Mouse (Mus musculus) E14TG2a.4 (cell line): ENCODE results near the gene Cmtm4.

Source experiments
- H3K27me3 ChIP-seq: 2 replicates; pipeline ENCODE4 v1.6.1; 2014; ENCODE audit warnings: low read length, control low read depth; ENCODE audit not compliant: insufficient read depth
- H3K36me3 ChIP-seq: 2 replicates; pipeline ENCODE4 v1.6.1; 2014; ENCODE audit warnings: low read length, control low read depth; ENCODE audit not compliant: insufficient read depth
- H3K4me1 ChIP-seq: replicated peaks from 2 replicates; pipeline ENCODE4 v1.6.1; 2014; ENCODE audit warnings: low read depth, low read length, control low read depth
- H3K4me3 ChIP-seq: replicated peaks from 2 replicates; pipeline ENCODE4 v1.5.1; 2014; ENCODE audit warnings: mild to moderate bottlenecking, low read length
- H3K9me3 ChIP-seq: 2 replicates; pipeline ENCODE4 v1.6.1; 2014; ENCODE audit warnings: low read length, control low read depth
- CTCF ChIP-seq: conservative IDR thresholded peaks from 2 replicates; pipeline ENCODE4 v1.5.1; 2014; ENCODE audit warnings: low read length
- NANOG ChIP-seq: IDR thresholded peaks from 2 replicates; pipeline ENCODE4 v1.6.1; 2014; ENCODE audit warnings: borderline replicate concordance, low read length, mixed read lengths
- POU5F1 ChIP-seq: IDR thresholded peaks from 2 replicates; pipeline ENCODE4 v1.6.1; 2014; ENCODE audit warnings: low read length, borderline replicate concordance

The Cmtm4 gene

DNA sequence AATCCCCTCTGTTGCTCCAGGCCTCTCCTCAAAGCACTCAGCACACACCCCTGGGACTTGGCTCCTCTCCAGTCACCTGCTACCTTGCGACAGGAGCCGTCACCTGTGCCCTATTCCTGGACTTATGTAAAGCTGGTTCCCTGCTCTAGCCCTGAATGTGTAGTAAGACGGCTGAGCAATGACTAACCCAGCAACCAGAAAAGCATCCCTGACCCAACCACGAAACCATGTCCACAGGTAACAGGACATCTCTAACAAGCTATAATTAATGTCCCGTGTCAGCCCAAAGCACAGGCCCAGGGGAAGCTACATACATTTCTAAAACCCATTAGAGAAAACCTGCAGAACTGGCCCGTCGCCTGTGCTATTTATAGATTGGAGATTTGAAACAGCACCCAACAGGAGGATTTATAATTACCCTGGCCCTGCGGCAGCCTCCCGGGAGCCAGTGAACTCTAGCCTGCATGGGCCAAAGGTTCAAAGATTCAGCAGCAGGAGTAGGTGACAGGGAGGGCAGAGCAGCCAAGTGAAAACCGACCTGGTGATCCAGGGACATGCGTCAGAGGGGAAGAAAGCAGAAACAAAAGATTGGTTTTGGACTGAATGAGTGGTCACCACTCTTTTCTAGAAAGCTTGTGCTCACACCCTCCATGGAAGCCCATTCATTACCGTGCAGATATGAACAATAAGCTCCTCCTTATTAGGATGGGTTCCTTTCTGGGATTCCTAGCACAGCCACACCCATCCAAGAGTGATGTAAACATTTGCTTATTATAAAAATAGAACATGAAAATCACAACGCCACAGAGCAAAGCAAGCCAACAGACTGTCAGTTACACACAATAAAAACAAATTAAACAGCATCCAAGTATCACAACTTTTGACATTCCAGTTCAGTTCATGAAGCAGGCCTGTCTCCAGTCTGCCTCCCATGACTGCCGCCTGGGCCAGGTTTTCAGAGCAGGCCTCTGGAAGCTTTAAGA, 20.5 kb downstream of the Cmtm4 start:
- H3K9me3 ChIP-seq: no peaks in the 10 kb centered on the region
- no peak for TF ChIP-seq POU5F1
- no peak for TF ChIP-seq CTCF
- no peak for TF ChIP-seq NANOG

DNA sequence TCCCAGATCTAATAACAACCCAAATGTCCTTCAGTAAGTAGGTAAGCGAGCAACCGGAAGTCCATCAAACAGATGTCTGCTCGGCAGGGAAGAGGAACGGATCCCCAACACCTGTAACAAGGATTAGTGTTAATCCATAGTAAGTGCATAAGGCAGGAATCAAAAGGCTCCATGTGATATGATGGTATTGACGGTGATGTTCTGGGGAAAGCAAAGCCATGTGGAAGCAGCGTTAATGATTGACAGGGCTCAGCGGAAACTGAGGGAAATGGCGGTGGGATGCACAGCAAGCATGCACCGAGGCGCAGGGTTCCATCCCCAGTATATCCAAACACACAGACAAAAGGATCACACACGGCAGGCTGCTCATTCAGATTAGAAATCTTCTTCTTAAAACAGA, 21.3 kb downstream of the Cmtm4 start:
- H3K27me3 ChIP-seq: no peaks in the 10 kb centered on the region
- no peaks in the 10 kb centered on the region for H3K9me3 ChIP-seq
- H3K36me3 ChIP-seq: no peaks in the 10 kb centered on the region
- no peak for TF ChIP-seq CTCF
- TF ChIP-seq POU5F1: no peak
- no peak for TF ChIP-seq NANOG
- peak overlapping the region; percentile 45 for H3K4me3 ChIP-seq
- H3K4me1 ChIP-seq: peaks cover 58% of the 10 kb centered on the region

More for the DNA sequence above, 20.5 kb downstream of the Cmtm4 start:
- Histone ChIP-seq H3K36me3 (no peaks in the 10 kb centered on the region), H3K4me3 (no peak overlapping the region), H3K27me3 (no peaks in the 10 kb centered on the region), H3K4me1 (peaks cover 64% of the 10 kb centered on the region)

DNA sequence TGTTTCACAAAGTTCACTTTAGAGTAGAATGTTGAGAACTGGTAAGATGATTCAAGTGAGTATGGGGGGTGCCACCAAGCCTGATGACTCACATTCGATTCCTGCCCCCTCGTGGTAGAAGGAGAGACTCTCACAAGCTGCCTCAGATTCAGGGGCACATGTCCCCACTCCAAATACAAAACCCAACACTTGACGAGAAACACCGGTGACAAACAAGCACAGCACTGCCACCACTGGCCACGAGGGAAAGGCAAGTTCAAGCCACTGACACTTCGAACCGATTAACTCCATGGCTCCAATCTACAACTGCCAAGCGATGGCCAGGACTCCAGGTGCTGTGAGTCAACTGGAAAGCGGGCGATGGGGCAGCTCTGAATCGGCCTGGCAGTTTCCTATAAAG, 21.8 kb downstream of the Cmtm4 start:
- Histone ChIP-seq H3K27me3 (no peaks in the 10 kb centered on the region), H3K4me3 (peak overlapping the region; percentile 45), H3K4me1 (peaks cover 54% of the 10 kb centered on the region), H3K36me3 (no peaks in the 10 kb centered on the region), H3K9me3 (no peaks in the 10 kb centered on the region)
- TF ChIP-seq CTCF (peak; percentile 32), POU5F1 (no peak)

DNA sequence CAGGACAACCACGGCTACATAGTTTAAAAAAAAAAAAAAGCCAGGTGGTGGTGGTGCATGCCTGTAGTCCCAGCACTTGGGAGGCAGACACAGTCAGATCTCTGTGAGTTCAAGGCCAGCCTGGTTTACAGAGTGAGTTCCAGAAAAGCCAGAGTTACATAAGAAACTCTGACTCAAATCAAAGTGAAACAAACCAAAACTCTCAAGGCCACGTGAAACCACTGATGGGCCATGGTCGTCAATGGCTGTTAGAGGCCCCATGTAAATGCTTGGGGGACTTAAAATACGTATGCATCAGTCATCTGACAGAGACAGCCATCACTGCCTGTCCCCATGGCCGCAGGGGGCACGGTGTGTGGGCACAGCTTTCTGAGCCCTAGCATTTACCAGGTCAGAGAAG, 24.5 kb downstream of the Cmtm4 start:
- peaks cover 37% of the 10 kb centered on the region for H3K4me1 ChIP-seq
- H3K36me3 ChIP-seq: peaks cover 5% of the 10 kb centered on the region
- H3K4me3 ChIP-seq: no peak overlapping the region
- TF ChIP-seq POU5F1 (no peak), CTCF (no peak), NANOG (no peak)
- H3K9me3 ChIP-seq: peaks cover 20% of the 10 kb centered on the region
- H3K27me3 ChIP-seq: no peaks in the 10 kb centered on the region

DNA sequence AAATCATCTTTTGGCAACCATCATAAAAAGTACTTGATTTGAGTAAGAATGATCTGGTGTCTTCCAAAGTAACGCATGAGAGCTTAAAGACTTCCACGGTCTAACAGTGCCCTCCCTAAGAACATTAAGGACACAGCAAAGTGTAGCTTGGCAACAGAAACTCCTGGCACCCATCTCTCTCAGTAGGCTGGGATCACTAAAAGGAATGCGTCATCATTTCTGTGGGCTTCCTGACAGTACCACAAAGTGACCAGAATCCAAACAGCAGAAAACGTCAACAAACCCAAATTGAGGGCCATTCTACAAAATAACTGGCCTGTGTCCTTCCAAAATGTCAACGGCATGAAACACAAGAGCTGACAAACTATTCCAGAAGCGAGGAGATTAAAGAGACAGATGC, 25.5 kb downstream of the Cmtm4 start:
- TF ChIP-seq POU5F1: no peak
- TF ChIP-seq CTCF: no peak
- H3K4me3 ChIP-seq: no peak overlapping the region
- H3K36me3 ChIP-seq: peaks cover 16% of the 10 kb centered on the region
- no peaks in the 10 kb centered on the region for H3K27me3 ChIP-seq
- peaks cover 30% of the 10 kb centered on the region for H3K9me3 ChIP-seq
- H3K4me1 ChIP-seq: peaks cover 28% of the 10 kb centered on the region

DNA sequence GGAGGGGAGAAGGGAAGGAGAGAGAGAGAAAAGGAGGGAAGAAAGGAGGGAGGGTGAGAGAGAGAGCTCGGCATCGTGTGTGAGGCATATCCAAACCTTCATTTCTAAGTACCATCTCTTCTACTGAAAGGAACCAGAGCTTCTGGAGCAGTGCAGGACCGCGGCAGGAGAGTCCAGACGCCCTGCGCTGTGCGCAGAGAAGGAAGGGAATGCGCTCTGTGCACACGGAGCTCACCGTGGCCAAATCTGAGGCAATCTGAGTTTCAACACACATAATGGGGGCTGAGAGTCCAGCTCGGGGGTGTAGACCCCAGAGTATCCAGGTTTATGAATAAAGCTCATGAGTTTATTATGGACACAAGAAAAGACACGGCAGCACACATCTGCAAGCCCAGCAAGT, 26.0 kb downstream of the Cmtm4 start:
- no peak overlapping the region for H3K4me3 ChIP-seq
- peaks cover 19% of the 10 kb centered on the region for H3K36me3 ChIP-seq
- TF ChIP-seq POU5F1: no peak
- no peak for TF ChIP-seq NANOG
- no peak for TF ChIP-seq CTCF
- H3K4me1 ChIP-seq: peaks cover 23% of the 10 kb centered on the region
- H3K27me3 ChIP-seq: no peaks in the 10 kb centered on the region
- H3K9me3 ChIP-seq: peaks cover 35% of the 10 kb centered on the region

DNA sequence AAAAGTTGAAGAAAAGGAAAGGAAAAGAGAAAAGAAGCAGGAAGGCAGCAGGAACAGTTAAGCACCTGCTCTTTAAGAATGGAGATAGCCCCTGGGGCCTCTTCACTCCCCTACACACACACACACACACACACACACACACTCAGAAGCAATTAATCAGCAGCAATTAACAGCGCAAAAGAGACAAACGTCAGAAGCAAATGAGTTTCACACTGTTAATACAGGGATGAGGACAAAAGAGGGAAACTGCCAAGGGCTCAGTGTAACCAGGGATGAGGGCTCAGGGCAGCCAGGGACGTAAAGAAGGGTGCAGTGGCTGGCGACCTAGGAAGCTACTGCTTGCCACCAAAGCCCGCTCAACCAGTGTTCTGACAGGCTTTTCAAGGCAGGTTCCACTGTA, 28.2 kb downstream of the Cmtm4 start:
- TF ChIP-seq POU5F1: no peak
- TF ChIP-seq CTCF: no peak
- TF ChIP-seq NANOG: no peak
- H3K9me3 ChIP-seq: peaks cover 43% of the 10 kb centered on the region
- peaks cover 11% of the 10 kb centered on the region for H3K4me1 ChIP-seq
- no peak overlapping the region for H3K4me3 ChIP-seq
- H3K36me3 ChIP-seq: peaks cover 34% of the 10 kb centered on the region
- no peaks in the 10 kb centered on the region for H3K27me3 ChIP-seq

DNA sequence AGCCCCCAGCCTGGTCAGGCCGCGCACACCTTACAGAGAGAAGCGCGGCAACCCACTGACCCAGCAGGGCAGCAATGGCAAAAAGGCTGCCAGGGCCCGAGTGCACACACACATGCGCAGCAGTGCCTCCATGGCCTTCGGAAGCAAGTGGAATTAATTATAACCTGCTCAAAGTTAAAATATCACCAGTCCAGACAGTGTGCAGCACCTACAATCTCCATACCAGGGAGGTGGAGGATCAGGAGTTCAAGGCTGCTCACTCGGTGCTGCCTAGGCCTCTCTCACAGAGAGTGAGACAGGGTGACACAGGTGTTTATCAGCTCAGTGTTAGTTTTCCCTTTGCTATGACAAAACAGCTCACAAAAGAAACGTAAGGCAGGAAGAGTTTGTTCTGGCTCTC, 29.9 kb downstream of the Cmtm4 start:
- H3K4me3 ChIP-seq: 0 out of 2 replicates have a peak overlapping the region, but pooled peaks have one; percentile 10
- H3K4me1 ChIP-seq: no peaks in the 10 kb centered on the region
- no peak for TF ChIP-seq NANOG
- TF ChIP-seq CTCF: no peak
- no peak for TF ChIP-seq POU5F1
- peaks cover 39% of the 10 kb centered on the region for H3K36me3 ChIP-seq
- no peaks in the 10 kb centered on the region for H3K27me3 ChIP-seq
- peaks cover 43% of the 10 kb centered on the region for H3K9me3 ChIP-seq
